Mouse (Mus musculus) telencephalon, adult 2 months (tissue): ENCODE data around the gene Slc30a3.
"Not testable (repeated sequence)": the region's sequence is repeated elsewhere in the genome, so short reads cannot be mapped to it uniquely, and the experiment has no call there.

Experiments
- DNase-seq: peaks from one replicate; pipeline ENCODE4 v3.0.0-alpha.2; 2011; ENCODE audit warnings: low read depth, low spot score

Gene Slc30a3

GRCm38 (mm10) chr5:31093151-31094041 lies 14.6 kb downstream of the Slc30a3 start:
- peak; percentile 52 for DNase-seq

GRCm38 (mm10) chr5:31092231-31092975 lies 15.6 kb downstream of the Slc30a3 start:
- DNase-seq = no peak

DNA sequence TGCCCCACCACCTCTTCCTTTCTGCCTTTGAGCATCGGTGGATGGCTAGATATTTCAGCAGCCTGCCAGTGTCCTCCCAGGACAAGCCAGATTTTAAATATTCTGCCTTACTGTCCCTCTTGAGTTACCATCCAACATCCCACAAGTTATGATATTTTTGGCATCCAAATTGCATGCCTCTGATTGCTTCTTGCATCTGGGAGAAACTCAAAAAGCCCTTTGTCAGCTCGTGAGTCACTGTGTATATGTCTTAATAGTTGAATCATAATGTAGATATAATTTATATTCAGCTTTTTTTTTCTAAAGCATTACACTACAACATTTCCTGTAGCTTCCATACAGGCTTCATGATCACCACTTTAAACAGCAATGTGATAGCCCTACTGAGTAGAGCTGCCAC lies 20.9 kb downstream of the Slc30a3 start:
- DNase-seq = no peak

DNA sequence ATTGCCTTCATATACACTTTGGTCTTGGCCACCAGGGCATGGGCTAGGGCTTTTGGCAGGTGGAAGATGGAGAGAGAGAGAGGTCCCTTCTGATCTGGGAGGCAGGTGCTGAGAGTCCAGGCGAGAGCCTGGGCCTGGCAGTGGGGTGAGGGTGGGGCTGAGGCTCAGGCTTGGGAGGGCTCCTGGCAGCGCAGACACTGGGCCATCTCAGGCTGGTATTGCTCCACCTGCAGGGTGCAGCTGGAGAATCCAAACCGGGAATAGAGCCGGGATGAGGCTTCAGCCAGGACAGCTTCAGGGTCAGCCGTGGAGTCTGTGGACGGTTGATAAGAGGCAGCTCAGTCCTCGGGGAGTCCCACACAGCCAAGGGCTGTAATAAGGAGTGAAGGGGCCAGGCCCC lies 21.4 kb downstream of the Slc30a3 start:
- no peak for DNase-seq

DNA sequence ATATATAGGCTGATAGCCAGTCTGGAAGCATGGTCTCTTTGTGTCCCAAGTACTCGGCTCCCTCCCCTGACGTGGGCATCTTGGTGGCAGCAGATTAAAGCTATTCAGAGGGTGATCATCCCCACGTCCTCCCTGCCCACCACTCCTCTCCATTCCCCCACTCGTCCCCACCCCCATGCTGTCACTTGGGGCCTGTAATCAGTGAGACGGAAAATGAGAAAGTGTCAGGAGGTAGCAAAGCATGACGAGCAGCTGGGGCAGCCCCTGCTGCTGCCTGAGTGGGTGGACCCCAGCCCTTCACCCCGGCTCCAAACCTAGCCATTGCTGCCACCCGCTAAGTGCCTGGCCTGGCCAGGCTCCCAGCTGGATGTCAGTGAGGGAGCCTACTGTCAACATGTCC lies 24.1 kb downstream of the Slc30a3 start:
- no peak for DNase-seq

GRCm38 (mm10) chr5:31082935-31083625 lies 25.0 kb downstream of the Slc30a3 start:
- no peak for DNase-seq

GRCm38 (mm10) chr5:31082355-31082754 lies 25.7 kb downstream of the Slc30a3 start:
- DNase-seq = no peak

- DNase-seq = no peak
These were observed 26.7 kb downstream of the Slc30a3 start for GRCm38 (mm10) chr5:31081386-31081785.

DNA sequence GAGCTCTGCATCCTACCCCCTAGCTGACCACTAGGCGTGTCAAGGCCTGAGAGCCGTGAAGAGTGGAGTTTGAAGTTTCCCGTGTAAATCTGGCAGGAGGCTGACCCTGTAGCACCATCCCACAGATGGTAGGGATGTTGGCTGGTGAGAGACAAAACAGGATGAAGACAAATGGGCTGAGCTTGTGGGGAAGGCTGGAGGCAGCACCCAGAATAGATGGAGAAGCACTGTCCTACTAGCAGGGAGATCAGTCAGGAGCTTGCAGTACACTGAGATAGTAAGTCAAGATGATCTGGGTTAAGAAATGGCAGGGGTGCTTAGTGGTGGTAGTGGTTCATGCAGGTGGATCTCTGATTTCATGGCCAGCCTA lies 27.3 kb downstream of the Slc30a3 start:
- peak; percentile 49 for DNase-seq

DNA sequence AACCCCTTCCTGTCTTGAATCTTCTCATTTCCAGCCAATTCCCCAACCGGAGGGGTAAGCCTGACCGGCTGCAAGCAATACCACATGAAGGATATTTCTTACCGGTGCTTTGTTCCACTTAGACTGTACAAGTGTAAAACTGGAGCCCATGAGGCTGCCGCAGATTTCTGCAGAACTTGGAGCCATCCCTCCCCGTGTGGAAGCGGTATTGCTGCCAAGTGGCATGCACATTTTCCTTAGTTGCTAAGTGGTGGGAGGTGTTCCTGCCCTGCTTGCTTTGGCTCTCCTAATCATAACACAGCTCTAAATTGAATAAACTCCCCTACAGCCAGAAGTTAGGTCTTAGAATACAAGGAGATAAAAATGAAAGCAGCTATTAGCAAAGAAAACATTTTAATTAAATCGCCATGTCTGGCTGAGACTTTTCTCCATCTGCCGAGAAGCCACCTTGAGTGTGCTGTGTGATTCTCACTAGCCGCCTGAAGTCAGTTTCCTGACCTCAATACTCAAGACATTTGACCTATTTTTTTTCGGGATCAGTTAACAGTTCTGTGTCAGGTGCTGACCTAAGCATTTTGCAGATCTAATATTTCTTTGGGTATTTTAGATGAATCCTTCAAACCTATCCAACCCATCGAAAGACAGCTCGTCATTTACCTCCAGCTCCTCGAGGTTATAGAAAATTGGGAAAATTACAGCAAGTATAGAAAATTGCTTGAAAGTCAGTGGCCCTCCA lies 27.8 kb downstream of the Slc30a3 start:
- peak; percentile 88 for DNase-seq

DNA sequence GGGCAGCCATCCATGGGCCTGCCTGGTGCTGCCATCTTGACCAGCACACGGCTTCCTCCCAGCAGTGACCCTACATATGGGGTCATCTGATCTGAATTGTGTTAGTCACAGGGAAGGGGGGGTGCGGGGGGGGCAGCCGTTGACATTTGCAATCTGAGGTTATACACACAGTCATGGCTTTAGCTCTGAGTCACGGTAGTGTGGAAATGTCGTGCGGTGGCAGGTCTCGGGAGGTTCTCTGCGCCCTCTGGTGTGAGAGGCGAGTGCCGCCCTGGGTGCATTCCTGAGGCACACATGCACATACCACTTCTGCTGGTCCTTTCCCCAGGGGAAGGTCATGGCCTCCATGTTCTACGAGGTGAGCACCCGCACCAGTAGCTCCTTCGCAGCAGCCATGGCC lies 31.7 kb downstream of the Slc30a3 start:
- no peak for DNase-seq

DNA sequence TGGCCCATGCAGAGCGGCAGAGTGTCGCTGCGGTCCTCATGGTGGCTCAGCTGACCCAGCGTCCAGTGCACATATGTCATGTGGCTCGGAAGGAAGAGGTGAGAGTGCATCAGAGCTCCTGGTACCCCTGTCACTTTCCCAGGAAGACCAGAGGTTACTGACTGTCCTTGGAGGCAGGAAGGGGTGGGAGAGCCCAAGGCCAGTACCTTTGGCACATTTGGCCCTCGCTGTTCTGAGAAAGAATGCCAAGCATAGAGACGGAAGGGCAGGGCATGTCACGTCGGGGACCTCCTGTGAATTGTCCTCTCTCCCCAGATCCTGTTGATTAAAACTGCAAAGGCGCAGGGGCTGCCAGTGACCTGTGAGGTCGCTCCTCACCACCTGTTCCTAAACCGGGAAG lies 34.9 kb downstream of the Slc30a3 start:
- DNase-seq = no peak

GRCm38 (mm10) chr5:31071821-31072220 lies 36.2 kb downstream of the Slc30a3 start:
- no peak for DNase-seq

GRCm38 (mm10) chr5:31071059-31071458 lies 37.0 kb downstream of the Slc30a3 start:
- DNase-seq = no peak

DNA sequence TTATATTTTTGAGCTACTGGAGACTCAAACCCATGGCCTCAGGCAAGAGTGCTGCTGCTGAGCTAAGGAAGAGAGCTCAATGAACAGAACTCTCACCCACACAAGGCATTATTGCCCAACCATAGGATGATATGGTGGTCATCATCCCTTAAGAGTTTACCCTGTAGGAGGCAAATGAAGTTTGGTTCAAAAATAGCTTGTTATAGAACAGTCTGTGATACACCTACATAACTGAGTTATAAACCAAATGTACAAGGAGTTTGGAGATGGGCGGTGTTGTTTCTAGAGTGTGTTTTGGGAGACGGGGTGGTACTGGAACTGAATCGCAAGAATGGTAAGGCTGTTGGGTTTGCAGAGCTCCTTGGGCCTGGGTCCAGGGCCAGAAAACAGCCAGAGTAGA lies 38.2 kb downstream of the Slc30a3 start:
- DNase-seq = no peak

DNA sequence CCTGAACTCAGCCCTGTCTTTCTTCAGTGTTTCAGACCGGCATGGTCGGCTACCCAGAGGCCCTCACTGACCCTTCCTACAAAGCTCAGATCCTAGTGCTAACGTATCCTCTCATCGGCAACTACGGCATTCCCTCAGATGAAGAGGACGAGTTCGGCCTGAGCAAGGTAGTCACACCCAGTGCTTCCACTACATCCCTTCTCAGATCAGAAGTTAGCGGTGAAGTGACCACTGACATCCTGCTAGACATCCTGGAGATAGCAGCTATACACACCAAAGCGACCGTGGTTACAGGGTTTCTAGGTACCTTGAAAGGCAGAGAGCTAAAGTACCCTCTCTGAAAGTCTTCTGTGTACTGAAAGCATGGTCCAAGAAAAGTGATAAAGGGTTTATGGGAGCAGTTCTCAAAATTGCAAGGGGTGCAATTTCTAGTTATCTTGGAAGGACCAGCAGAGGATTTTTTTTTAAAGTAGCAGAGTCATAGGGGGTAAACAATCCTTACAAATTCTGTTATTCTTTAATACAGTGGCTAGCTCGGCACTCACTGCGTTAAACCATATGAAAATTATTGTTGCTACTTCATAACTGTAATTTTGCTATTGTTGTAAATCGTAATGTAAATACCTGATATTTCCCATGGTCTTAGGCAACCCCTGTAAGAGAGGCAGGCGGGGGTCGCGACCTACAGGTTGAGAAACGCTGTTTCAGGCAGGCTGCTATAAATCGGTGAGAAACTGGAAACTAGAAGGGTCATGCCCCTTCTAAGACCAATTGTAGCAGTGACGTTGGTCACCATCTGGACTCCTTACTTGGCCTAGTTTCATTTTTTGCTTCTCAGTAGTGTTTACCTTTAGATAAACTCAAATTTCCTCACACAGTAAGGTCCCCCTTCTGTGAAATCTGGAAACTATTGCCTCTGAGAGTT lies 52.6 kb downstream of the Slc30a3 start:
- DNase-seq = no peak

DNA sequence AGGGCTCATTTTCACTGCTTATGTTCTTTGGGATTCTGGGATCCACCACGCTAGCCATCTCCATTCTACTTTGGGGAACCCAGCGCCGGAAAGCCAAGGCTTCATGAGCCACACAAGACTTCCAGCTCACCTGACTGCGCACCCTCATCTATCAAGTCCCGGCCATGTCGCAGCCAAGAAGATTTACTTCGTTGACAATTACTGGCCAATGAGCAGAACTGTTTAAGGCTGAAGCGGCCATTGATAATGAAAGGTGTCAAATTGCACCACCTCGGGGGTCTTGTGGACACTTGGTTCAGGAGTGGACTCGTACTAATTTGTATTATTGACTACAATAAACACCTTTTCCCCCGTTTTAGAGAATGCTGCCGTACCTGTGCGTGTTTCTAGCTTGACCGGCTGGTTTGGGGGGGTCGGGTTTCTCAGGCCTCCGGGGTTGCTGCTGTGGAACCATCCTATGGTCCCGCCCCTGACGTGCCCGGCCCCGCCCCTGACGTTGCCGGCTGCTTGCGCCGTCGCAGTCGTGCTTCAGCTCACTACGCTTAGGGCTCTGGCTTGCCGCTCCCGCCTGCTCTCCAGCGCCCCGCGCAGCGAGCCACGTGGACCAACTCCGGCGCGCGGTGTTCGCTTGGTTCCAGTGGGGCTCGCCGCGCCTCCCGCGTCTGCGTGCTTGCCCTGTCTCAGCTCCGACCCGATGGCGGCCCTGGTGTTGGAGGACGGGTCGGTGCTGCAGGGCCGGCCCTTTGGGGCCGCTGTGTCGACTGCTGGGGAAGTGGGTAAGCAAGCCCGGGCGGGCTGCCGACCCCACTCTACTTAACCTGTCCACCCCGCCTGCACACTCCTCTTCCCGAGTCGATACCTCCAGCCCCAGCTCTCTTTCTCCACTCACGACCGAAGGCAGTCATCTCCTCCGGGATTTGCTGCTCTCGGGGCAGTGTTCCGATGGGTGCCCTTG lies 53.5 kb downstream of the Slc30a3 start, which contains the start of gene Cad:
Gene Cad (plus strand): TSS at position 520 of the 955 bp plus-strand sequence.
- DNase-seq = peak; percentile 83

DNA sequence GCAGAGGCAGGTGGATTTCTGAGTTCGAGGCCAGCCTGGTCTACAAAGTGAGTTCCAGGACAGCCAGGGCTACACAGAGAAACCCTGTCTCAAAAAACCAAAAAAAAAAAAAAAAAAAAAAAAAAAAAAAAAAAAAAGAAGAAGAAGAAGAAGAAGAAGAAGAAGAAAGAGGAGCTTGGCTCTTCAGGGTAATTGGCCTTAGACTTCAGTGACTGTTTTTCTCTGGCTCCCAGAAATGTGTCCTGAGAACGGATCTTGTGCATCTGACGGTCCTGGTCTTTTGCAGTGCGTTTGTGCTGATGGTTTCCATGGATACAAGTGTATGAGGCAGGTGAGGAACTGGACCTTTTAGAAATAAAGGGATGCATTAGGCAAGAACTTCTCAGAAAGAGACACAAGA lies 54.3 kb downstream of the Slc30a3 start:
- DNase-seq = not testable (repeated sequence)

DNA sequence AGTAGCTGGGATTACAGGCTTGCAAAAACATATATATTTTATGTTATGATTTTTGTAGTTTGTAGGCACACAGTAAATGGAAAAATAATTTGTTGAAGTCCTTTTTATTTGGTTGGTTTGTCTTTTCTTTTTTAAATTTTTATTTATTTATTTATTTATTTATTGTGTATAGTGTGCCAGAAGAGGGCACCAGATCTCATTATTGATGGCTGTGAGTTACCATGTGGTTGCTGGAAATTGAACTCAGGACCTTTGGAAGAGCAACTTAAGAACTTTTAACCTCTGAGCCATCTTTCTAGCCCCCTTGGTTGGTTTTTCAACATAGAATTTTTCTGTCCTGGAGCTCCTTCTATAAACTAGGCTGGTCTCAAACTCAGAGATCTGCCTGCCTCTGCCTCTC lies 57.6 kb downstream of the Slc30a3 start:
- no peak for DNase-seq
